Mouse (Mus musculus): Measurements from ENCODE around the gene Rnf181. TPM values are rescaled to one million over a fixed set of nuclear protein-coding genes. Genes with fewer than 3 reads are reported as not detected.
A peak's percentile ranks its signal among the peaks of the same experiment; 100 is the strongest.

The Rnf181 gene
- polyA plus RNA-seq, 1 experiment = 62.4 TPM

DNA sequence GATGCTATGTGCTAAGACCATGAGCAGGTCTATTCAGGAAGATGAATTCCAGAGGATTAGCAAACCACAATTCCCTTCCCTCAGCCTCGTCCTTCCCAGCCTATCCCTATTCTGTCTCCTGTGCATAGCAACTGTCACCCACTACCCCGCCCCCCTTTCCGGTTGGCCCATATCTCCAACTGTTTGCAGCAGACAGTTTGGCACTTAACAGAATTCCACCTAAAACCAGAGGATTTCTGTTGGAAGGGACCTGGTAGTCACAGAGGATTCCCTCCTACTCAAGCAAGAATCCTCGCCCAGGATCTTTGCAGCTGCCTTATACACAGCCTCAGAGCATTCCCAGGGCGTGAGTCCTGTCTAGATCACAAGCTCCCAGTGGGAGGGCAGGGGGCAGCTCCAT, 4.4 kb upstream of the Rnf181 start:
- Histone ChIP-seq H3K27ac (ENCODE audit: insufficient read depth, low read length) (peak overlapping the region; percentile 51), H3K36me3 (ENCODE audit: control insufficient read depth, insufficient read depth, low read length) (peaks cover 1% of the 10 kb centered on the region; the same call in 1 of the 2 replicates), H3K4me1 (ENCODE audit: control insufficient read depth, insufficient read depth, insufficient read length) (peaks cover 8% of the 10 kb centered on the region), H3K27me3 (ENCODE audit: control insufficient read depth, insufficient read depth, low read length) (no peaks in the 10 kb centered on the region), H3K4me3 (ENCODE audit: extremely low read depth, insufficient read depth, insufficient read length) (no peak overlapping the region)
- TF ChIP-seq CTCF (IDR thresholded peaks at IDR 0.05; ENCODE audit: extremely low read depth, insufficient read depth, insufficient read length, insufficient replicate concordance) (no peak), POLR2A (IDR thresholded peaks at IDR 0.05; ENCODE audit: low read depth, low read length) (no peak)
- DNase-seq (ENCODE audit: low read depth in 1 of 2, low spot score in 2 of 2) = no peak
- 85% methylated on average over 5 of the region's 5 CpGs for WGBS

- WGBS = 88% methylated on average over 12 of the region's 12 CpGs
- DNase-seq (ENCODE audit: low read depth in 1 of 2, low spot score in 2 of 2) = no peak
- Histone ChIP-seq H3K4me1 (ENCODE audit: control insufficient read depth, insufficient read depth, insufficient read length) (peaks cover 3% of the 10 kb centered on the region; the same call in 1 of the 2 replicates), H3K27ac (ENCODE audit: insufficient read depth, low read length) (peak overlapping the region; percentile 51; the same call in 1 of the 2 replicates), H3K27me3 (ENCODE audit: control insufficient read depth, insufficient read depth, low read length) (no peaks in the 10 kb centered on the region), H3K36me3 (ENCODE audit: control insufficient read depth, insufficient read depth, low read length) (peaks cover 1% of the 10 kb centered on the region; the same call in 1 of the 2 replicates), H3K4me3 (ENCODE audit: extremely low read depth, insufficient read depth, insufficient read length) (no peak overlapping the region)
- TF ChIP-seq POLR2A (IDR thresholded peaks at IDR 0.05; ENCODE audit: low read depth, low read length) = no peak
These were observed 3.3 kb upstream of the Rnf181 start for GRCm38 (mm10) chr6:72370091-72370490.

DNA sequence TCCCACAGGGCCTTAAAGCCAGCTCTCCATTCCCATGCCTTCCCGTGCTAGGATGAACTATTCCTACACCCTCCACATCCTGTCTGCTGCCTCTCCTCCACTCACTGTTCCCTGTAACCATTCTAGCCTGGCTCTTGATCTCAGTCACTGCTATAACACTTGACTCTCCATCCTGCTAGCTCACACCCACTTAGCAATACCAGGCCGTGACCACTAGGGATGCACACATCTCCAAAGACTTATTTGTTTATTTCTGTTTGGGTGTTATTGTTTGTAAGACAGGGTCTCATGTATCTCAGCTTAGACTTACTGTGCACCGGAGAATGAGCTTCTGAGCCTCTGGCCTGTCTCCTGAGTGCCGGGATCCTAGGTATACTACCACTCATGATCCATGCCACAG, 2.8 kb upstream of the Rnf181 start:
- DNase-seq (ENCODE audit: low read depth in 1 of 2, low spot score in 2 of 2) = no peak
- Histone ChIP-seq H3K27ac (ENCODE audit: insufficient read depth, low read length) (peak overlapping the region; percentile 7; the same call in 1 of the 2 replicates), H3K36me3 (ENCODE audit: control insufficient read depth, insufficient read depth, low read length) (peaks cover 1% of the 10 kb centered on the region; the same call in 1 of the 2 replicates), H3K4me3 (ENCODE audit: extremely low read depth, insufficient read depth, insufficient read length) (no peak overlapping the region), H3K27me3 (ENCODE audit: control insufficient read depth, insufficient read depth, low read length) (no peaks in the 10 kb centered on the region), H3K4me1 (ENCODE audit: control insufficient read depth, insufficient read depth, insufficient read length) (no peaks in the 10 kb centered on the region; the same call in 1 of the 2 replicates)
- 94% methylated on average over 4 of the region's 4 CpGs for WGBS
- TF ChIP-seq CTCF (IDR thresholded peaks at IDR 0.05; ENCODE audit: extremely low read depth, insufficient read depth, insufficient read length, insufficient replicate concordance) (no peak), POLR2A (IDR thresholded peaks at IDR 0.05; ENCODE audit: low read depth, low read length) (no peak)

DNA sequence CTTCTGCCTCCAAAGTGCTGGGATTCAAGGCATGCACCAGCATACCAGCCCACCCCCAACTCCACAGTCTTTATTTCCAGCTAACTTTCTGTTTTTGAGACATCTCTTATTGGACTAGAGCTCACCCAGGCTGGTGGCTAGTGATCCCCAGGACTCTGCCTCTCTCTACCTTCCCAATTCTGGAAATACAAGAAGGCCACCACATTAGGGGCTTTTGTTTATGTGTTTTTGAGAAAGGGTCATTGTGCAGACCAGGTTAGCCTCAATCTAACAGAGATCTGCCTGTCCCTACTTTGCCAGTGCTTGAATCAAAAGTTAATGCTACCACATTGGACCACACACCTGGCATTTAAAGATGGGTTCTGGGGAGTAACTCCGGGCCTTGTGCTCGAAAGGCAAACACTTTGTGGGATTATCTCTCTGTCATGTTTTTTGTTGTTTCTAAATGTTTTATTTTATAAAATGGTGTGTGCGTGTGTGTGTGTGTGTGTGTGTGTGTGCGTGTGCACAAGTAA, 761 bp upstream of the Rnf181 start:
- no peak overlapping the region for H3K27ac ChIP-seq (ENCODE audit: insufficient read depth, low read length)
- TF ChIP-seq POLR2A (IDR thresholded peaks at IDR 0.05; ENCODE audit: low read depth, low read length) (no peak), CTCF (IDR thresholded peaks at IDR 0.05; ENCODE audit: extremely low read depth, insufficient read depth, insufficient read length, insufficient replicate concordance) (no peak)
- 79% methylated on average over 4 of the region's 4 CpGs for WGBS
- H3K36me3 ChIP-seq (ENCODE audit: control insufficient read depth, insufficient read depth, low read length) = peaks cover 1% of the 10 kb centered on the region; the same call in 1 of the 2 replicates
- DNase-seq (ENCODE audit: low read depth in 1 of 2, low spot score in 2 of 2) = no peak
- no peaks in the 10 kb centered on the region for H3K27me3 ChIP-seq (ENCODE audit: control insufficient read depth, insufficient read depth, low read length)
- H3K4me1 ChIP-seq (ENCODE audit: control insufficient read depth, insufficient read depth, insufficient read length) = no peaks in the 10 kb centered on the region; the same call in 1 of the 2 replicates
- H3K4me3 ChIP-seq (ENCODE audit: extremely low read depth, insufficient read depth, insufficient read length) = no peak overlapping the region

- H3K36me3 ChIP-seq (ENCODE audit: control insufficient read depth, insufficient read depth, low read length) = peaks cover 1% of the 10 kb centered on the region; the same call in 1 of the 2 replicates
These were observed 452 bp downstream of the Rnf181 start for GRCm38 (mm10) chr6:72366304-72366703.

GRCm38 (mm10) chr6:72364985-72365384, 1.8 kb downstream of the Rnf181 start:
- 64% methylated on average over 6 of the region's 6 CpGs for WGBS
- H3K4me3 ChIP-seq (ENCODE audit: extremely low read depth, insufficient read depth, insufficient read length) = no peak overlapping the region
- peaks cover 9% of the 10 kb centered on the region for H3K36me3 ChIP-seq (ENCODE audit: control insufficient read depth, insufficient read depth, low read length)
- no peak for DNase-seq (ENCODE audit: low read depth in 1 of 2, low spot score in 2 of 2)
- H3K27me3 ChIP-seq (ENCODE audit: control insufficient read depth, insufficient read depth, low read length) = no peaks in the 10 kb centered on the region
- H3K27ac ChIP-seq (ENCODE audit: insufficient read depth, low read length) = no peak overlapping the region
- TF ChIP-seq CTCF (IDR thresholded peaks at IDR 0.05; ENCODE audit: extremely low read depth, insufficient read depth, insufficient read length, insufficient replicate concordance) = no peak
- no peak for TF ChIP-seq POLR2A (IDR thresholded peaks at IDR 0.05; ENCODE audit: low read depth, low read length)
- peaks cover 4% of the 10 kb centered on the region; the same call in 1 of the 2 replicates for H3K4me1 ChIP-seq (ENCODE audit: control insufficient read depth, insufficient read depth, insufficient read length)

More at GRCm38 (mm10) chr6:72366304-72366703, 452 bp downstream of the Rnf181 start:
- Histone ChIP-seq H3K27ac (ENCODE audit: insufficient read depth, low read length) (no peak overlapping the region), H3K4me3 (ENCODE audit: extremely low read depth, insufficient read depth, insufficient read length) (no peak overlapping the region), H3K27me3 (ENCODE audit: control insufficient read depth, insufficient read depth, low read length) (no peaks in the 10 kb centered on the region), H3K4me1 (ENCODE audit: control insufficient read depth, insufficient read depth, insufficient read length) (peaks cover under 1% of the 10 kb centered on the region; the same call in 1 of the 2 replicates)
- 62% methylated on average over 3 of the region's 3 CpGs for WGBS
- no peak for DNase-seq (ENCODE audit: low read depth in 1 of 2, low spot score in 2 of 2)
- TF ChIP-seq CTCF (IDR thresholded peaks at IDR 0.05; ENCODE audit: extremely low read depth, insufficient read depth, insufficient read length, insufficient replicate concordance) = no peak
- TF ChIP-seq POLR2A (IDR thresholded peaks at IDR 0.05; ENCODE audit: low read depth, low read length) = no peak

- H3K4me3 ChIP-seq (ENCODE audit: extremely low read depth, insufficient read depth, insufficient read length) = no peak overlapping the region
- H3K36me3 ChIP-seq (ENCODE audit: control insufficient read depth, insufficient read depth, low read length) = peaks cover 14% of the 10 kb centered on the region
- H3K27ac ChIP-seq (ENCODE audit: insufficient read depth, low read length) = no peak overlapping the region
- H3K4me1 ChIP-seq (ENCODE audit: control insufficient read depth, insufficient read depth, insufficient read length) = peaks cover 4% of the 10 kb centered on the region; the same call in 1 of the 2 replicates
- WGBS = 44% methylated on average over 7 of the region's 7 CpGs
- DNase-seq (ENCODE audit: low read depth in 1 of 2, low spot score in 2 of 2) = no peak
- no peak; the same call in 1 of the 2 replicates for TF ChIP-seq CTCF (IDR thresholded peaks at IDR 0.05; ENCODE audit: extremely low read depth, insufficient read depth, insufficient read length, insufficient replicate concordance)
- no peak for TF ChIP-seq POLR2A (IDR thresholded peaks at IDR 0.05; ENCODE audit: low read depth, low read length)
- no peaks in the 10 kb centered on the region for H3K27me3 ChIP-seq (ENCODE audit: control insufficient read depth, insufficient read depth, low read length)
These were observed 2.7 kb downstream of the Rnf181 start for GRCm38 (mm10) chr6:72364009-72364408.

Data from spleen, adult 2 months (tissue).